Mouse (Mus musculus): ENCODE results near the gene Phlpp2.

DNA sequence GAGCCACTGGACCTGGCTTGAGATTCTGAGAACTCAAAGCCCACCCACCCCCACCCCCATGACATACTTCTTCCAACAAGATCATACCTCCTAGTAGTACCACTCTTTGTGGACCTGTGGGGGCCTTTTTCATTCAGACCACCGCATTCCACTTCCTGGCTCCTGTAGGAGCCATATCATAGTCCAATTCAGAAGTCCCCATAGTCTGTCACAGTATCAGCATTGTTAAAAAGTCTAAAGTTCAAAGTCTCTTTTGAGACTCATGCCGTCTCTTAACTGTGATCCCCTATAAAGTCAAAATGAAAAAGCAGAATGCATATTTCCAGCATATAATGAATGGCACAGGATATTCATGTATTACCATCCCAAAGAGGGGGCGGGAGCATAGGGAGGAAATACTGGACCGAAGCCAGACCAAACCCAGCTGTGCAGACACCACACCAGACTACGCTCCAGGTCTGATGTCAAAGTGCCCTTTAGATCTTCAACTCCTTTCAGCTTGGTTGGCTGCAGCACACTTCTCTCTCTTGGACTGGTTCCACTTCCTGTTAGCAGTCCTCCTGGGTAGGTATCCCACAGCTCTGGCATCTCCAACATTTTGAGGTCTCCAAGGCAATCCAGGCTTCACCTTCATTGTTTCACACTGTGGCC is 11.8 kb downstream of the Phlpp2 start:
- no peak for TF ChIP-seq CTCF (conservative IDR thresholded peaks at IDR 0.05; ENCODE audit: insufficient read depth, insufficient read length, low read depth, low read length)
- no peak for TF ChIP-seq POLR2A (IDR thresholded peaks at IDR 0.05; ENCODE audit: low read depth, low read length)

All from kidney, adult 2 months (tissue).